Mouse (Mus musculus) C2C12 (cell line): ENCODE measurements around the gene Scn1b.

Experiments used
- CTCF ChIP-seq: IDR thresholded peaks from one replicate; pipeline ENCODE4 v1.5.1; 2011; ENCODE audit not compliant: control insufficient read depth, insufficient read depth, insufficient read length
- FOSL1 ChIP-seq: IDR thresholded peaks from one replicate; pipeline ENCODE4 v1.8.0; 2011; ENCODE audit warnings: mild to moderate bottlenecking, low read length; ENCODE audit not compliant: poor library complexity, insufficient read depth, severe bottlenecking
- MAX ChIP-seq: IDR thresholded peaks from one replicate; pipeline ENCODE4 v1.6.1; 2011; ENCODE audit warnings: mild to moderate bottlenecking, control low read depth
- MYOD1 ChIP-seq: IDR thresholded peaks from one replicate; pipeline ENCODE4 v1.6.1; 2011; ENCODE audit warnings: low read depth; ENCODE audit not compliant: control insufficient read depth, insufficient read length
- MYOG ChIP-seq: IDR thresholded peaks from one replicate; pipeline ENCODE4 v1.6.1; 2011; ENCODE audit not compliant: control insufficient read depth, insufficient read length; ENCODE audit errors: extremely low read depth
- USF1 ChIP-seq: IDR thresholded peaks from one replicate; pipeline ENCODE4 v1.6.1; 2011; ENCODE audit warnings: low read depth, mild to moderate bottlenecking, control low read depth, moderate library complexity

DNA sequence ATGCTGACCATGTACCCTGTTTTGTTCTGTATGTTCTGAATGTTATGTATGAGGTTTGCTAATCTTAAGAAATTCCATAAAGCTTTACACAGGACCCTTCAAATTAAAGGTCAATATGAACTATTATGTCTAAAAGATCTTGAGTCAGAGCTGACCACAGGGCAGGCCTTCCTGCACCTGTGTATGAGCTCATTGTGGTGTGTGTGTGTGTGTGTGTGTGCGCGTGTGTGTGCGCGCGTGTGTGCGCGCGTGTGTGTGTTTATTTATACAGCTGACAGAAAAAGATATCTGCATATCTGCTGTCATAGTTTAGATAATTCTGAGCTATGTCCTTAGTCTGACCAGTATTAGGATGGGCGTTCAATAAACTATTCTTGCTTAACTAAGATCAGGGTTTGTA lies 43.7 kb upstream of the Scn1b start:
- TF ChIP-seq CTCF = no peak
- TF ChIP-seq MAX = no peak
- TF ChIP-seq FOSL1 = no peak
- TF ChIP-seq USF1 = no peak
- TF ChIP-seq MYOD1 = peak; percentile 21
- no peak for TF ChIP-seq MYOG
